Mouse (Mus musculus) forebrain, embryonic 13.5 days (tissue): ENCODE results near the gene Ctnnbl1. TPM values are rescaled to one million over a fixed set of nuclear protein-coding genes. Genes with fewer than 3 reads are reported as not detected.

Source experiments
- ATAC-seq: fragments of 200-750 bp; cut with Nextera tagmentation; 2 replicates; pipeline ENCODE4 v1.8.0; 2017
- H3K27ac ChIP-seq: fragments of 300-500 bp; sonication (generic); 2 replicates; pipeline ENCODE4 v1.5.1; 2015; ENCODE audit warnings: inconsistent platforms, mild to moderate bottlenecking, moderate library complexity
- H3K27me3 ChIP-seq: fragments of 300-500 bp; sonication (generic); 2 replicates; pipeline ENCODE4 v1.6.1; 2015; ENCODE audit warnings: mild to moderate bottlenecking, inconsistent platforms
- H3K36me3 ChIP-seq: fragments of 300-500 bp; sonication (generic); 2 replicates; pipeline ENCODE4 v1.6.1; 2015; ENCODE audit warnings: mild to moderate bottlenecking, inconsistent platforms; ENCODE audit not compliant: poor library complexity, severe bottlenecking
- H3K4me1 ChIP-seq: fragments of 300-500 bp; sonication (generic); 2 replicates; pipeline ENCODE4 v1.6.1; 2015; ENCODE audit warnings: inconsistent platforms
- H3K4me2 ChIP-seq: fragments of 300-500 bp; sonication (generic); 2 replicates; pipeline ENCODE4 v1.6.1; 2015; ENCODE audit warnings: inconsistent platforms, mild to moderate bottlenecking, moderate library complexity
- H3K4me3 ChIP-seq: fragments of 300-500 bp; sonication (generic); 2 replicates; pipeline ENCODE4 v1.5.1; 2015; ENCODE audit warnings: mild to moderate bottlenecking, inconsistent platforms
- H3K9ac ChIP-seq: fragments of 300-500 bp; sonication (generic); 2 replicates; pipeline ENCODE4 v1.6.1; 2015; ENCODE audit warnings: mild to moderate bottlenecking, inconsistent platforms
- H3K9me3 ChIP-seq: fragments of 300-500 bp; sonication (generic); replicated peaks from 2 replicates; pipeline ENCODE4 v1.6.1; 2016; ENCODE audit warnings: inconsistent platforms
- WGBS: fragments of 180-500 bp; shearing (Covaris S2); methylation state at CpG from one replicate; pipeline ENCODE4 v1.1.7; 2015; 5-methylcytosine and 5-hydroxymethylcytosine counted together
- polyA plus RNA-seq: library from polyadenylated mRNA; unstranded; fragments of >200 nt; fragmentation: Nextera tagmentation; extraction: Ambion mirVana; gene quantifications from 2 replicates; pipeline ENCODE4 v1.2.1, GENCODE M21; 2015

Gene Ctnnbl1
- polyA plus RNA-seq, 1 experiment from 2014 or later: 97.1 TPM

- WGBS: 4% methylated on average over 4 of the region's 4 CpGs
- ATAC-seq: peak; percentile 49
- peaks cover 65% of the 10 kb centered on the region for H3K27me3 ChIP-seq
Measured at GRCm38 (mm10) chr2:157913705-157914104, 176.5 kb downstream of the Ctnnbl1 start.

GRCm38 (mm10) chr2:157914105-157914764 lies 177.0 kb downstream of the Ctnnbl1 start, which contains the start of gene Vstm2l:
Gene Vstm2l (plus strand): TSS chr2:157914653.
- H3K36me3 ChIP-seq: no peaks in the 10 kb centered on the region
- peak within 1 kb of the TSS; percentile 53 for H3K4me3 ChIP-seq
- peaks cover 22% of the 10 kb centered on the region for H3K4me1 ChIP-seq
- H3K9me3 ChIP-seq: no peaks in the 10 kb centered on the region
- 2% methylated on average over 60 of the region's 62 CpGs for WGBS
- H3K27me3 ChIP-seq: peaks cover 69% of the 10 kb centered on the region
- H3K4me2 ChIP-seq: peak within 1 kb of the TSS; percentile 70
- H3K9ac ChIP-seq: peak within 1 kb of the TSS; percentile 74
- ATAC-seq: peak; percentile 76
- no peak within 1 kb of the TSS; the same call in 1 of the 2 replicates for H3K27ac ChIP-seq

More at GRCm38 (mm10) chr2:157913705-157914104, 176.5 kb downstream of the Ctnnbl1 start:
- H3K9ac ChIP-seq: no peak overlapping the region
- no peak overlapping the region for H3K27ac ChIP-seq
- H3K4me2 ChIP-seq: peak overlapping the region; percentile 70
- H3K9me3 ChIP-seq: no peaks in the 10 kb centered on the region
- peak overlapping the region; percentile 53; the same call in 1 of the 2 replicates for H3K4me3 ChIP-seq
- H3K4me1 ChIP-seq: peaks cover 20% of the 10 kb centered on the region
- no peaks in the 10 kb centered on the region for H3K36me3 ChIP-seq

GRCm38 (mm10) chr2:157914889-157915517 lies 177.8 kb downstream of the Ctnnbl1 start:
- Histone ChIP-seq H3K9me3 (no peaks in the 10 kb centered on the region), H3K9ac (peak overlapping the region; percentile 74), H3K4me3 (peak overlapping the region; percentile 53), H3K27me3 (peaks cover 72% of the 10 kb centered on the region), H3K27ac (no peak overlapping the region), H3K4me1 (peaks cover 22% of the 10 kb centered on the region), H3K36me3 (no peaks in the 10 kb centered on the region), H3K4me2 (peak overlapping the region; percentile 70)
- ATAC-seq: peak; percentile 37
- 37% methylated on average over 43 of the region's 43 CpGs for WGBS

GRCm38 (mm10) chr2:157918529-157918928 lies 181.3 kb downstream of the Ctnnbl1 start:
- H3K4me2 ChIP-seq: peak overlapping the region; percentile 5; the same call in 1 of the 2 replicates
- H3K4me1 ChIP-seq: peaks cover 41% of the 10 kb centered on the region
- no peak overlapping the region for H3K27ac ChIP-seq
- no peak for ATAC-seq
- H3K27me3 ChIP-seq: peaks cover 66% of the 10 kb centered on the region
- H3K9ac ChIP-seq: no peak overlapping the region
- H3K4me3 ChIP-seq: no peak overlapping the region
- no peaks in the 10 kb centered on the region for H3K9me3 ChIP-seq
- 4% methylated on average over 10 of the region's 10 CpGs for WGBS
- H3K36me3 ChIP-seq: no peaks in the 10 kb centered on the region

- Histone ChIP-seq H3K27ac (no peak overlapping the region), H3K4me2 (0 out of 2 replicates have a peak overlapping the region, but pooled peaks have one; percentile 5), H3K4me1 (peaks cover 37% of the 10 kb centered on the region), H3K9ac (no peak overlapping the region), H3K36me3 (no peaks in the 10 kb centered on the region), H3K4me3 (no peak overlapping the region), H3K9me3 (no peaks in the 10 kb centered on the region), H3K27me3 (peaks cover 46% of the 10 kb centered on the region)
- WGBS: 73% methylated on average over 7 of the region's 7 CpGs
- no peak for ATAC-seq
Measured at GRCm38 (mm10) chr2:157921551-157921950, 184.3 kb downstream of the Ctnnbl1 start.

- H3K27ac ChIP-seq: peak overlapping the region; percentile 68
- no peak; the same call in 1 of the 2 replicates for ATAC-seq
- no peak overlapping the region; the same call in none of the 2 replicates for H3K4me2 ChIP-seq
- no peaks in the 10 kb centered on the region for H3K36me3 ChIP-seq
- H3K4me3 ChIP-seq: no peak overlapping the region
- peak overlapping the region; percentile 36 for H3K9ac ChIP-seq
- H3K27me3 ChIP-seq: peaks cover 31% of the 10 kb centered on the region; the same call in 1 of the 2 replicates
- peaks cover 47% of the 10 kb centered on the region for H3K4me1 ChIP-seq
- WGBS: 1% methylated on average over 6 of the region's 7 CpGs
- H3K9me3 ChIP-seq: no peaks in the 10 kb centered on the region
Measured at GRCm38 (mm10) chr2:157923406-157923805, 186.2 kb downstream of the Ctnnbl1 start.

- Histone ChIP-seq H3K27ac (no peak overlapping the region), H3K4me1 (peaks cover 43% of the 10 kb centered on the region), H3K36me3 (no peaks in the 10 kb centered on the region), H3K4me3 (no peak overlapping the region), H3K27me3 (peaks cover 22% of the 10 kb centered on the region; the same call in 1 of the 2 replicates), H3K4me2 (no peak overlapping the region), H3K9ac (no peak overlapping the region), H3K9me3 (no peaks in the 10 kb centered on the region)
- WGBS: 74% methylated on average over 5 of the region's 5 CpGs
- ATAC-seq: no peak
Measured at GRCm38 (mm10) chr2:157924504-157924903, 187.3 kb downstream of the Ctnnbl1 start.

GRCm38 (mm10) chr2:157926502-157926901 lies 189.3 kb downstream of the Ctnnbl1 start:
- WGBS: 32% methylated on average over 7 of the region's 7 CpGs
- no peak overlapping the region for H3K4me2 ChIP-seq
- H3K36me3 ChIP-seq: no peaks in the 10 kb centered on the region
- peaks cover 20% of the 10 kb centered on the region; the same call in 1 of the 2 replicates for H3K27me3 ChIP-seq
- H3K9ac ChIP-seq: no peak overlapping the region
- H3K4me1 ChIP-seq: peaks cover 38% of the 10 kb centered on the region
- ATAC-seq: no peak
- no peak overlapping the region for H3K4me3 ChIP-seq
- no peak overlapping the region for H3K27ac ChIP-seq
- H3K9me3 ChIP-seq: no peaks in the 10 kb centered on the region

GRCm38 (mm10) chr2:157926927-157927326 lies 189.7 kb downstream of the Ctnnbl1 start:
- no peak overlapping the region for H3K9ac ChIP-seq
- H3K4me1 ChIP-seq: peaks cover 33% of the 10 kb centered on the region
- WGBS: 70% methylated on average over 3 of the region's 3 CpGs
- H3K36me3 ChIP-seq: no peaks in the 10 kb centered on the region
- H3K27ac ChIP-seq: no peak overlapping the region
- H3K4me3 ChIP-seq: no peak overlapping the region
- H3K4me2 ChIP-seq: no peak overlapping the region
- ATAC-seq: no peak
- peaks cover 15% of the 10 kb centered on the region; the same call in 1 of the 2 replicates for H3K27me3 ChIP-seq
- H3K9me3 ChIP-seq: no peaks in the 10 kb centered on the region

GRCm38 (mm10) chr2:157927397-157927796 lies 190.2 kb downstream of the Ctnnbl1 start:
- Histone ChIP-seq H3K4me3 (no peak overlapping the region), H3K4me1 (peaks cover 32% of the 10 kb centered on the region), H3K9me3 (no peaks in the 10 kb centered on the region), H3K27ac (peak overlapping the region; percentile 32), H3K9ac (no peak overlapping the region), H3K4me2 (no peak overlapping the region), H3K27me3 (peaks cover 15% of the 10 kb centered on the region; the same call in 1 of the 2 replicates), H3K36me3 (no peaks in the 10 kb centered on the region)
- ATAC-seq: peak; percentile 22; the same call in 1 of the 2 replicates
- 49% methylated on average over 20 of the region's 20 CpGs for WGBS

- Histone ChIP-seq H3K9ac (no peak overlapping the region), H3K27me3 (peaks cover 14% of the 10 kb centered on the region; the same call in 1 of the 2 replicates), H3K4me3 (no peak overlapping the region), H3K4me2 (no peak overlapping the region), H3K9me3 (no peaks in the 10 kb centered on the region), H3K4me1 (peaks cover 31% of the 10 kb centered on the region), H3K27ac (peak overlapping the region; percentile 32), H3K36me3 (no peaks in the 10 kb centered on the region)
- no peak for ATAC-seq
- 22% methylated on average over 2 of the region's 2 CpGs for WGBS
Measured at GRCm38 (mm10) chr2:157927815-157928214, 190.6 kb downstream of the Ctnnbl1 start.

- H3K27me3 ChIP-seq: peaks cover 4% of the 10 kb centered on the region; the same call in 1 of the 2 replicates
- WGBS: 83% methylated on average over 4 of the region's 4 CpGs
- H3K9ac ChIP-seq: no peak overlapping the region
- no peak overlapping the region for H3K4me2 ChIP-seq
- peaks cover 6% of the 10 kb centered on the region for H3K4me1 ChIP-seq
- H3K36me3 ChIP-seq: 0 out of 2 replicates have a peak, but pooled peaks cover 2% of the 10 kb centered on the region
- no peaks in the 10 kb centered on the region for H3K9me3 ChIP-seq
- no peak overlapping the region for H3K4me3 ChIP-seq
- no peak overlapping the region for H3K27ac ChIP-seq
- no peak for ATAC-seq
Measured at GRCm38 (mm10) chr2:157932655-157933054, 195.5 kb downstream of the Ctnnbl1 start.
